Comparison of ENCODE assay signal across 17 mouse cellular contexts in genomic region chr14:75773431-75773830, GRCm38 (mm10). TPM values are rescaled to one million over a fixed set of nuclear protein-coding genes. Genes with fewer than 3 reads are reported as not detected.
A peak's percentile ranks its signal among the peaks of the same experiment; 100 is the strongest.
DNase-seq lines count a peak whose midpoint lies in the region; ATAC-seq and TF ChIP-seq lines count a peak whose summit lies in the region.
"Had no signal": no experiment of that assay in that cellular context is flagged by ENCODE, and none has a peak within 500 bp of the region (broad histone marks: within the 10 kb centered on the region; RNA-seq: fewer than 3 reads in every experiment).

No protein-coding gene starts in this region.

- H3K4me1 ChIP-seq in forebrain, embryonic 11.5 days (replicated peaks; ENCODE audit: control insufficient read depth, insufficient read depth, low read length): no peaks in the 10 kb centered on the region
- H3K4me1 ChIP-seq in forebrain, embryonic 12.5 days: no peaks in the 10 kb centered on the region
- H3K4me1 ChIP-seq in heart, embryonic 16.5 days (ENCODE audit: control insufficient read depth, insufficient read depth, low read length): peaks cover 19% of the 10 kb centered on the region
- H3K4me1 ChIP-seq in liver, postnatal 0 days (ENCODE audit: insufficient read depth): peaks cover 9% of the 10 kb centered on the region
- H3K4me1 ChIP-seq in midbrain, embryonic 16.5 days (ENCODE audit: control insufficient read depth, insufficient read depth, low read length): no peaks in the 10 kb centered on the region
- H3K4me1 ChIP-seq: forebrain, embryonic 15.5 days; neural tube, embryonic 12.5 days had no signal

- WGBS in forebrain, embryonic 11.5 days: 89% methylated on average over 8 of the region's 8 CpGs
- 91% methylated on average over 8 of the region's 8 CpGs for WGBS in forebrain, embryonic 12.5 days
- 29% methylated on average over 8 of the region's 8 CpGs for WGBS in heart, embryonic 16.5 days
- 47% methylated on average over 8 of the region's 8 CpGs for WGBS in liver, postnatal 0 days (ENCODE audit: insufficient replicate concordance)
- WGBS in midbrain, embryonic 16.5 days: 88% methylated on average over 8 of the region's 8 CpGs

- H3K27me3 ChIP-seq in forebrain, embryonic 11.5 days (ENCODE audit: control insufficient read depth, insufficient read depth, low read length): no peaks in the 10 kb centered on the region
- H3K27me3 ChIP-seq in forebrain, embryonic 12.5 days: no peaks in the 10 kb centered on the region
- no peaks in the 10 kb centered on the region for H3K27me3 ChIP-seq in heart, embryonic 16.5 days (ENCODE audit: control insufficient read depth, insufficient read depth, low read length)
- no peaks in the 10 kb centered on the region for H3K27me3 ChIP-seq in liver, postnatal 0 days (ENCODE audit: insufficient read depth, low read length)
- H3K27me3 ChIP-seq in midbrain, embryonic 16.5 days (ENCODE audit: control insufficient read depth, insufficient read depth, low read depth, low read length): no peaks in the 10 kb centered on the region
- H3K27me3 ChIP-seq: forebrain, embryonic 15.5 days; neural tube, embryonic 12.5 days had no signal

- no peak overlapping the region for H3K9ac ChIP-seq in forebrain, embryonic 11.5 days (ENCODE audit: low read length)
- no peak overlapping the region for H3K9ac ChIP-seq in forebrain, embryonic 12.5 days
- 0 out of 2 replicates have a peak overlapping the region, but pooled peaks have one; percentile 28 for H3K9ac ChIP-seq in heart, embryonic 16.5 days (ENCODE audit: low read length)
- no peak overlapping the region for H3K9ac ChIP-seq in liver, postnatal 0 days (replicated peaks)
- no peak overlapping the region for H3K9ac ChIP-seq in midbrain, embryonic 16.5 days (ENCODE audit: low read depth, low read length)
- H3K9ac ChIP-seq: forebrain, embryonic 15.5 days; lung, embryonic 14.5 days; neural tube, embryonic 12.5 days had no signal

- no peak; the same call in 1 of the 2 replicates for TF ChIP-seq EP300 in liver, postnatal 0 days (IDR thresholded peaks at IDR 0.05; ENCODE audit: low read depth)

- H3K36me3 ChIP-seq in forebrain, embryonic 11.5 days (ENCODE audit: control insufficient read depth, insufficient read depth, low read length): no peaks in the 10 kb centered on the region; the same call in 1 of the 2 replicates
- peaks cover 54% of the 10 kb centered on the region for H3K36me3 ChIP-seq in forebrain, embryonic 12.5 days (replicated peaks)
- peaks cover 5% of the 10 kb centered on the region for H3K36me3 ChIP-seq in heart, embryonic 16.5 days (ENCODE audit: control insufficient read depth, insufficient read depth)
- H3K36me3 ChIP-seq in liver, postnatal 0 days (replicated peaks; ENCODE audit: insufficient read depth, low read length): peaks cover 8% of the 10 kb centered on the region
- peaks cover 2% of the 10 kb centered on the region; the same call in 1 of the 2 replicates for H3K36me3 ChIP-seq in midbrain, embryonic 16.5 days (ENCODE audit: control insufficient read depth, insufficient read depth, low read length)

- no peak for TF ChIP-seq CTCF in liver, postnatal 0 days (IDR thresholded peaks at IDR 0.05; ENCODE audit: low read depth)

- ATAC-seq in forebrain, embryonic 11.5 days (replicated peaks; ENCODE audit: low FRiP score): no peak
- ATAC-seq in forebrain, embryonic 12.5 days (ENCODE audit: low FRiP score): no peak
- peak; percentile 87 for ATAC-seq in heart, embryonic 16.5 days (replicated peaks; ENCODE audit: extremely low read depth, insufficient read depth, low FRiP score)
- ATAC-seq in liver, postnatal 0 days: peak; percentile 73
- no peak for ATAC-seq in midbrain, embryonic 16.5 days
- ATAC-seq: forebrain, embryonic 15.5 days; intestine, postnatal 0 days had no signal

- no peak overlapping the region for H3K4me2 ChIP-seq in forebrain, embryonic 11.5 days (ENCODE audit: low read depth, low read length, severe bottlenecking)
- no peak overlapping the region for H3K4me2 ChIP-seq in forebrain, embryonic 12.5 days
- H3K4me2 ChIP-seq in heart, embryonic 16.5 days (ENCODE audit: low read depth, low read length): peak overlapping the region; percentile 42
- no peak overlapping the region; the same call in 1 of the 2 replicates for H3K4me2 ChIP-seq in liver, postnatal 0 days (ENCODE audit: low read depth, low read length)
- no peak overlapping the region for H3K4me2 ChIP-seq in midbrain, embryonic 16.5 days (ENCODE audit: low read length)
- H3K4me2 ChIP-seq: forebrain, embryonic 15.5 days; lung, embryonic 14.5 days; midbrain, embryonic 11.5 days; neural tube, embryonic 12.5 days had no signal

- no peak overlapping the region for H3K4me3 ChIP-seq in forebrain, embryonic 11.5 days (ENCODE audit: low read depth, low read length)
- no peak overlapping the region for H3K4me3 ChIP-seq in forebrain, embryonic 12.5 days (replicated peaks)
- H3K4me3 ChIP-seq in heart, embryonic 16.5 days (ENCODE audit: low read length): no peak overlapping the region
- no peak overlapping the region for H3K4me3 ChIP-seq in liver, postnatal 0 days (ENCODE audit: low read depth, low read length)
- H3K4me3 ChIP-seq in midbrain, embryonic 16.5 days (ENCODE audit: low read depth, low read length): no peak overlapping the region
- H3K4me3 ChIP-seq: forebrain, embryonic 15.5 days; left cerebral cortex, adult 2 months; neural tube, embryonic 12.5 days had no signal

- DNase-seq in forebrain, embryonic 11.5 days (ENCODE audit: low spot score): peak; percentile 41
- peak; percentile 41 for DNase-seq in ovary, postnatal 36 days (ENCODE audit: low spot score)
- no peak for DNase-seq in ovary, postnatal 14 days (ENCODE audit: low spot score)
- no peak for DNase-seq in liver, postnatal 0 days
- DNase-seq in Muller cell, postnatal 12 days (ENCODE audit: inconsistent ontology term): no peak
- DNase-seq: cerebellum, adult 11-12 months; lung, embryonic 14.5 days; right cerebral cortex, postnatal 25 days had no signal

- no peaks in the 10 kb centered on the region for H3K9me3 ChIP-seq in forebrain, embryonic 11.5 days (ENCODE audit: control insufficient read depth, low read length)
- no peaks in the 10 kb centered on the region for H3K9me3 ChIP-seq in forebrain, embryonic 12.5 days
- H3K9me3 ChIP-seq in heart, embryonic 16.5 days (replicated peaks; ENCODE audit: control insufficient read depth, low read length): no peaks in the 10 kb centered on the region
- H3K9me3 ChIP-seq in liver, postnatal 0 days (ENCODE audit: low read length): no peaks in the 10 kb centered on the region
- H3K9me3 ChIP-seq in midbrain, embryonic 16.5 days (replicated peaks; ENCODE audit: control insufficient read depth, low read length, poor library complexity, severe bottlenecking): no peaks in the 10 kb centered on the region
- H3K9me3 ChIP-seq: forebrain, embryonic 15.5 days; G1E; neural tube, embryonic 12.5 days had no signal

- no peak overlapping the region for H3K27ac ChIP-seq in forebrain, embryonic 11.5 days (ENCODE audit: low read depth, low read length)
- H3K27ac ChIP-seq in forebrain, embryonic 12.5 days: no peak overlapping the region
- peak overlapping the region; percentile 95 for H3K27ac ChIP-seq in heart, embryonic 16.5 days (ENCODE audit: low read length)
- H3K27ac ChIP-seq in liver, postnatal 0 days (ENCODE audit: low read depth): peak overlapping the region; percentile 49; the same call in 1 of the 2 replicates
- H3K27ac ChIP-seq in midbrain, embryonic 16.5 days (ENCODE audit: low read length): no peak overlapping the region
- H3K27ac ChIP-seq: forebrain, embryonic 15.5 days; left cerebral cortex, adult 2 months; neural tube, embryonic 12.5 days had no signal

RNA-seq across cellular contexts. Expression of gene Slc25a30, which starts 13.4 kb away (rescaled TPM):
- polyA plus RNA-seq in forebrain, embryonic 11.5 days (2014; fragmentation: Nextera tagmentation; extraction: Ambion mirVana): 9.2 and 9.4 TPM in 2 replicates
- 9.7 and 10.2 TPM in 2 replicates for polyA plus RNA-seq in forebrain, embryonic 12.5 days (2016; fragmentation: Nextera tagmentation; extraction: Ambion mirVana)
- polyA plus RNA-seq in heart, embryonic 16.5 days (2015; fragmentation: Nextera tagmentation; extraction: Ambion mirVana): 5.7 and 5.8 TPM in 2 replicates
- polyA plus RNA-seq in liver, postnatal 0 days (2015; fragmentation: Nextera tagmentation; extraction: Ambion mirVana): 13.6 and 13.7 TPM in 2 replicates
- 8.9 and 11.0 TPM in 2 replicates for polyA plus RNA-seq in midbrain, embryonic 16.5 days (2015; fragmentation: Nextera tagmentation; extraction: Ambion mirVana)

RNA-seq across cellular contexts. Expression of gene Cog3, which starts 19.1 kb away (rescaled TPM):
- 22.5 and 23.9 TPM in 2 replicates for polyA plus RNA-seq in forebrain, embryonic 11.5 days (2014; fragmentation: Nextera tagmentation; extraction: Ambion mirVana)
- 24.1 and 24.4 TPM in 2 replicates for polyA plus RNA-seq in forebrain, embryonic 12.5 days (2016; fragmentation: Nextera tagmentation; extraction: Ambion mirVana)
- polyA plus RNA-seq in heart, embryonic 16.5 days (2015; fragmentation: Nextera tagmentation; extraction: Ambion mirVana): 13.6 and 13.7 TPM in 2 replicates
- 4.5 and 4.7 TPM in 2 replicates for polyA plus RNA-seq in liver, postnatal 0 days (2015; fragmentation: Nextera tagmentation; extraction: Ambion mirVana)
- polyA plus RNA-seq in midbrain, embryonic 16.5 days (2015; fragmentation: Nextera tagmentation; extraction: Ambion mirVana): 19.1 and 21.3 TPM in 2 replicates

Comparison
In these comparisons a context has a peak if more than half of its experiments do, and no peak if none do; other contexts are left out.
1. DNase-seq: peak in forebrain, embryonic 11.5 days (single experiment) and ovary, postnatal 36 days (single experiment); none in ovary, postnatal 14 days (single experiment), liver, postnatal 0 days (single experiment) and Muller cell, postnatal 12 days (single experiment).
2. ATAC-seq: peak in heart, embryonic 16.5 days (single experiment) and liver, postnatal 0 days (single experiment); none in forebrain, embryonic 11.5 days (single experiment), forebrain, embryonic 12.5 days (single experiment) and midbrain, embryonic 16.5 days (single experiment).
3. H3K27ac ChIP-seq: peak in heart, embryonic 16.5 days (single experiment) and liver, postnatal 0 days (single experiment); none in forebrain, embryonic 11.5 days (single experiment), forebrain, embryonic 12.5 days (single experiment) and midbrain, embryonic 16.5 days (single experiment).